In the genomic region with DNA sequence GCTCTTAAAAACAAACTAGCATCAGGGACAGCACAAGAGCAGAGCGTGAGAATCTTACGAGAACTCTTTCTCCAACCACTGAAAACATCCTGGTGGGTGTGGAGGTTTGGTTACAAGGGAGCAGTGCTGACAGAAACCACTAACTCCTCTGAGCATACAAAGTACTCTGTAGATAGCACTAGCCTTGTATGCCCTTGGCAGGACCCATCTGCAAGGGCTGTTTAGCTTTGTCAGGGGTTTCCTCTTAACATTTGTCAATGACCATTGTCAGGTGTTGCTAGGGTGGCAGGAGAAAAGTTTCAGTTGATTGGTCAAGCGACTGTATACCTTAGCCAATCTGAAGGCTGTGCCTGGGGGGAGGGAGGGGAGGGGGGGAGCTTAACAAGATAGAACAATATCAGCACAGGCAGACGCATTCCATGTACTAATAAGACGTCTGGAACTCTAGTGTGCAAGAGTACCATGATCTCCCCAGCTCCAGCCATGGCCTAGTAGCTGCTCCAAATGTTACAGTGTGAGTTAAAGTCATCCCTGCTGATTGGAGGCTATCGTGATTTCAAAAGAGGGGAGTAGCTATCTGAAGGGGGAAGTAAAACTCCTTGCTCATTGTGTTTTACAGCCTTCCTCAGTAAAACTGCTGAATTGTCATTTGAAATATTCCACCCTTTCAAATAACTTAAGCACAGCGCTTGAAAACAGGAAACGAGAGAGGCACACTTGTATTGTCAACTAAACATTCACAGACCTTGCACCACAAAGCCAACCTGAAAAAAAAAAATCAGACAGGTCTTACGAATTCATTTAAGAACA, we compare ENCODE assay signal across 8 mouse cellular contexts.
A peak's percentile ranks its signal among the peaks of the same experiment; 100 is the strongest.
DNase-seq lines count a peak whose midpoint lies in the region; ATAC-seq and TF ChIP-seq lines count a peak whose summit lies in the region.

No protein-coding gene starts in this region.

- dilution Hi-C loops in CH12.LX (cut with MboI; ENCODE audit: extremely low pct_ligation_motif_present, extremely low pct_unique_long_range_greater_than_20kb, low sequenced_read_pairs): no loop called here

- 21% methylated on average over 9 of the region's 9 CpGs for WGBS in heart, embryonic 14.5 days
- WGBS in liver, embryonic 14.5 days (ENCODE audit: insufficient replicate concordance): 16% methylated on average over 9 of the region's 9 CpGs

- H3K9ac ChIP-seq in CH12.LX (ENCODE audit: insufficient read depth, low read depth): peak overlapping the region; percentile 28; the same call in 1 of the 2 replicates
- no peak overlapping the region for H3K9ac ChIP-seq in heart, embryonic 14.5 days (ENCODE audit: low read length)
- no peak overlapping the region for H3K9ac ChIP-seq in liver, embryonic 14.5 days (replicated peaks)

- ATAC-seq in heart, embryonic 14.5 days (ENCODE audit: insufficient number of reproducible peaks, insufficient read depth, low FRiP score, low read depth): peak; percentile 60
- ATAC-seq in liver, embryonic 14.5 days (ENCODE audit: insufficient read depth): peak; percentile 48; the same call in 1 of the 2 replicates

- TF ChIP-seq POLR2A in CH12.LX (IDR thresholded peaks at IDR 0.05; ENCODE audit: low read depth, low read length): no peak

- no peaks in the 10 kb centered on the region for H3K36me3 ChIP-seq in CH12.LX (replicated peaks in 1 of 2; ENCODE audit: control insufficient read depth in 1 of 2, insufficient read depth in 1 of 2, low read length in 1 of 2)
- H3K36me3 ChIP-seq in heart, embryonic 14.5 days (ENCODE audit: control insufficient read depth, insufficient read depth, low read length): no peaks in the 10 kb centered on the region
- no peaks in the 10 kb centered on the region for H3K36me3 ChIP-seq in liver, embryonic 14.5 days (replicated peaks; ENCODE audit: control insufficient read depth, insufficient read depth, low read depth)

- H3K4me1 ChIP-seq in CH12.LX (ENCODE audit: control insufficient read depth in 1 of 2, insufficient read depth in 2 of 2): peaks cover 15 to 38% of the 10 kb centered on the region in 2 experiments
- H3K4me1 ChIP-seq in heart, embryonic 14.5 days (ENCODE audit: control insufficient read depth in 2 of 2, insufficient read depth in 2 of 2, low read length in 2 of 2): peaks cover 6 to 11% of the 10 kb centered on the region in 2 experiments
- peaks cover 0 to 2% of the 10 kb centered on the region in 2 experiments; a peak in 1 of 4 replicates for H3K4me1 ChIP-seq in liver, embryonic 14.5 days (replicated peaks; ENCODE audit: control insufficient read depth in 2 of 2, insufficient read depth in 2 of 2, low read length in 1 of 2)

- DNase-seq in 416B (ENCODE audit: low read depth): peak; percentile 41
- peak; percentile 69 for DNase-seq in CH12.LX (ENCODE audit: extremely low read depth)
- peak in 1 of 3 experiments; percentile 13 for DNase-seq in liver, embryonic 14.5 days (ENCODE audit: low read depth in 3 of 3, low spot score in 3 of 3)
- DNase-seq in skeletal muscle tissue, adult 2 months (ENCODE audit: low read depth, low spot score): peak; percentile 45
- DNase-seq in gastrocnemius, adult 18-20 months (ENCODE audit: low spot score): no peak
- no peak for DNase-seq in layer of hippocampus, adult 2 months (ENCODE audit: low spot score in 2 of 2)
- DNase-seq in spleen, adult 12 weeks (ENCODE audit: low spot score): no peak

- no peaks in the 10 kb centered on the region for H3K27me3 ChIP-seq in CH12.LX (replicated peaks)
- H3K27me3 ChIP-seq in heart, embryonic 14.5 days (ENCODE audit: control insufficient read depth, insufficient read depth, low read length): peaks cover 72% of the 10 kb centered on the region
- no peaks in the 10 kb centered on the region for H3K27me3 ChIP-seq in liver, embryonic 14.5 days (ENCODE audit: control insufficient read depth, insufficient read depth, low read length)

- peak; percentile 66 for TF ChIP-seq EP300 in CH12.LX (IDR thresholded peaks at IDR 0.05; ENCODE audit: low read length)
- no peak for TF ChIP-seq EP300 in liver, embryonic 14.5 days (IDR thresholded peaks at IDR 0.05; ENCODE audit: low read depth)

- in situ Hi-C loops in CH12.LX (cut with MboI; ENCODE audit: low pct_ligation_motif_present, low pct_unique_long_range_greater_than_20kb, low sequenced_read_pairs): no loop called here

- H3K9me3 ChIP-seq in CH12.LX (replicated peaks; ENCODE audit: low read length): no peaks in the 10 kb centered on the region
- no peaks in the 10 kb centered on the region for H3K9me3 ChIP-seq in heart, embryonic 14.5 days (ENCODE audit: control insufficient read depth, low read length)
- no peaks in the 10 kb centered on the region for H3K9me3 ChIP-seq in liver, embryonic 14.5 days (ENCODE audit: control insufficient read depth, low read length)

- no peak for TF ChIP-seq CTCF in CH12.LX (conservative IDR thresholded peaks at IDR 0.05 in 1 of 2, IDR thresholded peaks at IDR 0.05 in 1 of 2; ENCODE audit: low read depth in 2 of 2, low read length in 2 of 2)
- TF ChIP-seq CTCF in liver, embryonic 14.5 days (IDR thresholded peaks at IDR 0.05; ENCODE audit: low read depth): no peak
- TF ChIP-seq CTCF in layer of hippocampus, adult 2 months (conservative IDR thresholded peaks at IDR 0.05): no peak

- peak overlapping the region; percentile 43; the same call in 1 of the 2 replicates for H3K27ac ChIP-seq in CH12.LX (ENCODE audit: insufficient read depth, low read depth)
- H3K27ac ChIP-seq in heart, embryonic 14.5 days (replicated peaks in 1 of 2; ENCODE audit: control insufficient read depth in 1 of 2, insufficient read depth in 1 of 2, low read depth in 2 of 2, low read length in 2 of 2): peak overlapping the region; percentile 14 to 20; a peak in 1 of 4 replicates
- H3K27ac ChIP-seq in liver, embryonic 14.5 days: no peak overlapping the region
- no peak overlapping the region for H3K27ac ChIP-seq in layer of hippocampus, adult 2 months

- H3K4me3 ChIP-seq in CH12.LX (replicated peaks in 1 of 3; ENCODE audit: low read depth in 2 of 3, low read length in 2 of 3, poor library complexity in 1 of 3): no peak overlapping the region
- no peak overlapping the region for H3K4me3 ChIP-seq in heart, embryonic 14.5 days (ENCODE audit: control insufficient read depth in 1 of 2, insufficient read depth in 1 of 2, low read depth in 1 of 2, low read length in 2 of 2)
- H3K4me3 ChIP-seq in liver, embryonic 14.5 days (ENCODE audit: insufficient read depth in 1 of 2, low read depth in 2 of 2, low read length in 2 of 2): no peak overlapping the region
- H3K4me3 ChIP-seq in layer of hippocampus, adult 2 months: no peak overlapping the region

- no peak; the same call in 1 of the 2 replicates for TF ChIP-seq RAD21 in CH12.LX (IDR thresholded peaks at IDR 0.05; ENCODE audit: low read depth, low read length)

- peak overlapping the region; percentile 94 for H3K4me2 ChIP-seq in CH12.LX (ENCODE audit: insufficient read depth, low read depth, poor library complexity, severe bottlenecking)
- H3K4me2 ChIP-seq in heart, embryonic 14.5 days (ENCODE audit: low read length): peak overlapping the region; percentile 11; the same call in 1 of the 2 replicates
- H3K4me2 ChIP-seq in liver, embryonic 14.5 days (ENCODE audit: low read depth): no peak overlapping the region

- H3K79me2 ChIP-seq in CH12.LX (replicated peaks; ENCODE audit: control insufficient read depth, extremely low read depth, insufficient read depth, poor library complexity, severe bottlenecking): no peaks in the 10 kb centered on the region

TF ChIP-seq in CH12.LX, 34 proteins besides CTCF, POLR2A, EP300 and RAD21:
- no peak for TF ChIP-seq JUN (IDR thresholded peaks at IDR 0.05; ENCODE audit: insufficient read depth, low read depth, low read length)
- no peak for TF ChIP-seq MXI1 (IDR thresholded peaks at IDR 0.05; ENCODE audit: low read depth, low read length)
- peak; percentile 96 for TF ChIP-seq MAFK (IDR thresholded peaks at IDR 0.05; ENCODE audit: insufficient replicate concordance, low read length)
- TF ChIP-seq TCF12 (IDR thresholded peaks at IDR 0.05; ENCODE audit: low read depth, low read length): peak; percentile 20; the same call in 1 of the 2 replicates
- peak; percentile 68; the same call in 1 of the 2 replicates for TF ChIP-seq SIN3A (IDR thresholded peaks at IDR 0.05; ENCODE audit: low read length)
- TF ChIP-seq IRF4 (IDR thresholded peaks at IDR 0.05; ENCODE audit: low read depth, low read length): peak; percentile 66
- peak; percentile 34; the same call in 1 of the 2 replicates for TF ChIP-seq JUND (conservative IDR thresholded peaks at IDR 0.05; ENCODE audit: low read depth, low read length)
- TF ChIP-seq UBTF (IDR thresholded peaks at IDR 0.05; ENCODE audit: low read depth, low read length): no peak
- TF ChIP-seq TBP (conservative IDR thresholded peaks at IDR 0.05; ENCODE audit: low read depth, low read length): 0 out of 2 replicates have a peak, but pooled peaks have one; percentile 18
- peak; percentile 66 for TF ChIP-seq BHLHE40 (IDR thresholded peaks at IDR 0.05; ENCODE audit: low read depth, low read length)
- peak; percentile 81 for TF ChIP-seq ZNF384 (IDR thresholded peaks at IDR 0.05; ENCODE audit: low read depth, low read length)
- TF ChIP-seq CHD2 (IDR thresholded peaks at IDR 0.05; ENCODE audit: low read length): peak; percentile 83; the same call in 1 of the 2 replicates
- no peak for TF ChIP-seq MAX (IDR thresholded peaks at IDR 0.05; ENCODE audit: low read length)
- no peak for TF ChIP-seq MAZ (IDR thresholded peaks at IDR 0.05; ENCODE audit: low read depth, low read length)
- TF ChIP-seq ETS1 (conservative IDR thresholded peaks at IDR 0.05; ENCODE audit: low read depth, low read length): peak; percentile 44; the same call in 1 of the 2 replicates

Comparison
In these comparisons a context has a peak if more than half of its experiments do, and no peak if none do; other contexts are left out.
1. DNase-seq: peak in 416B (single experiment), CH12.LX (single experiment) and skeletal muscle tissue, adult 2 months (single experiment); none in gastrocnemius, adult 18-20 months (single experiment), layer of hippocampus, adult 2 months (0 of 2) and spleen, adult 12 weeks (single experiment).
2. H3K27ac ChIP-seq: peak in CH12.LX (single experiment) and heart, embryonic 14.5 days (2 of 2); none in liver, embryonic 14.5 days (single experiment) and layer of hippocampus, adult 2 months (single experiment).